Mouse (Mus musculus): ENCODE results near the gene Gm20518.

The Gm20518 gene

DNA sequence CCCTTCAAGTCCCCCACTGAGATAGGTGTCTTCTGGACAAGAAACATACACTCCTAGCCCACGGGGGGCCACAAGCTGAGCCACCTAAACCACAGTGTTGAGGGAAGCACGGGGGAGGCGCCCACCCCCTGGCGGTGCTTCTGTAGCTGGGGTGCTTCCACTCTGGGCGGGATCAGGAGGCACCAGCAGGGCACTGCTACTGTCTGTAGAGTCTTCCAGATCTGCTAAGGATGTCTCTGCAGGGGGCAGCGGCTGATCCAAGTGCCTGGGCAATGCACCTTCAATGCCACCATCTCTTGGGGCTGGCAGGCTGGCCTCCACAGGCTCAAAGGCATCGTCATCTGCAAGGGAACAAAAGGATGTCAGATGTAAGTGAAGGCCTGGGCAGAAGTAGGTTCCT is 49.0 kb downstream of the Gm20518 start:
- no peak for DNase-seq (ENCODE audit: low read depth)

- DNase-seq (ENCODE audit: low read depth): no peak
Measured at GRCm38 (mm10) chr16:17839976-17840375, 51.5 kb downstream of the Gm20518 start.

DNA sequence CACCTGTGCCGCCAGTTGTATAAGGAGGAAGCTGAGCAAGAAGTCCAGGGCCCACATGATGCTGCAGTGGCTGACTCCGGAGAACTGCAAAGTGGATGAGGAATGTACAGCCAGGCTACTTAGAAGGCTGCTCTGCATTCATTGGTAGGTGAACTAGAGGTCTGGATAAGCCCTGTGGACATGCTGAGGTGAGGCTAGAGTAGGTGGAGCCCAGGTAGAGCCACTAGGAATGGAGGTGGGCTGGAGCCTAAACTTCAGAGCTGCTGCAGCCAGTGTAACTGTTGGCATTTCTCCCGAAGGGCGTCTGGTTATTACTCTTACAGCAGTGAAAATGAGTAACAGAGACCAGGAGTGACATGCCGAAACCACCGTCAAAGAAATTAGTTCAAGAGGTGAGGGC is 53.4 kb downstream of the Gm20518 start, which contains the start of gene Car15:
Gene Car15, minus strand, starts transcription at position 314 of the 400 bp plus-strand sequence.
- DNase-seq (ENCODE audit: low read depth): no peak

GRCm38 (mm10) chr16:17835481-17835880 is 56.0 kb downstream of the Gm20518 start:
- DNase-seq (ENCODE audit: low read depth): no peak

GRCm38 (mm10) chr16:17834543-17834942 is 56.9 kb downstream of the Gm20518 start:
- no peak for DNase-seq (ENCODE audit: low read depth)

DNA sequence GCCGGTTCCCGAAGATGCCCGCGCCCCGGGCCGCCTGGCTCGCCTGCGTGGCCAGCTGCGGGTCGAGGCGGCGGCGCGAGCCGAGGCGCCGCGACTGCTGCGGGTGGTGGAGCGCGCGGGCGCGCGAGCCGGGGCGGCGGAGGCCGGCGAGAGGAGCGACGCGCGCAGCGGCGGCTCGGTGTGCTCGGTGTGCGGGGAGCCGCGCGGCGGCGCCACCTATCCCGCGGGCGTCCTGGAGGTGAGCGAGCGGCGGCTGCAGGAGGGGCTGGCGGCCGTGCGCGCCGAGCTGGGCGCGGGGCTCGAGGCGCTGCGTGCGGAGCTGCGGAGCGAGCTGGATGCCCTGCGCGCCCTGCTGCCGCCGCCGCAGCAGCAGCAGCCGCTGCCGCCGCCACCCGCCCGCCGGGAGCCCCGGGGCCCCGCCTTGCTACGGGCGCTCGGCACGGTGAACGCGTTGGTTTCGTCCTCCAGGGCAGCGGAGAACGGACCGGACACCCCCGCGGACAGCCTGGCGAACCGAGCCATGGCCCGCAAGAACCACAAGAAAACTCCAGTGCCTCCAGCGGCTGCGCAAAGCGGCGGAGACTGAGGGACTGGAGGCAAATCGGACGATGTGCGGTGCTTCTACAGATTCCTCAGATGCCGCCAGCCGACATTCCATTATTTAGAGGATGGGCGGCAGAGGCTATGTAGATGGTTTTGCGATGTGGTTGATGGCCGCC is 57.6 kb downstream of the Gm20518 start:
- no peak for DNase-seq (ENCODE audit: low read depth)

DNA sequence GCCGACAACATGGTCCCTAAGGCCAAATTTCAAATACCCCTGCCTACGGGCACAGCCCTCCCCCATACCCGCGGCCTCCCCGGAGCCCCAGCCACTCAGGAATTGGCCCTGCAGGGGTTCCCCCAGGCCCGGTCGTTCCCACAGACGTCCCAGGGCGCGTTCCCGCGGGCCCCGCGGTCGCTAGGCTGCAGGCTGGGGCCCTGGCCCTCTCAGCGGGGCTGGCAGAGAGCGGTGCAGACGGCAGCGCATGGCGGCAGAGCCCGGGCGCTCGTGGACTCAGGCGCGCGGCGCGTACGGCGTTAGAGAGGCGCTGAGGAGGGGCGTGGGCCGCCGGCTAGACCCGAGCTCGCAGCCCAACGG is 58.2 kb downstream of the Gm20518 start:
- DNase-seq (ENCODE audit: low read depth): no peak

- no peak for DNase-seq (ENCODE audit: low read depth)
Measured at GRCm38 (mm10) chr16:17832821-17833220, 58.6 kb downstream of the Gm20518 start, which contains the start of gene B830017H08Rik. B830017H08Rik (plus strand) TSS chr16:17833121.

DNA sequence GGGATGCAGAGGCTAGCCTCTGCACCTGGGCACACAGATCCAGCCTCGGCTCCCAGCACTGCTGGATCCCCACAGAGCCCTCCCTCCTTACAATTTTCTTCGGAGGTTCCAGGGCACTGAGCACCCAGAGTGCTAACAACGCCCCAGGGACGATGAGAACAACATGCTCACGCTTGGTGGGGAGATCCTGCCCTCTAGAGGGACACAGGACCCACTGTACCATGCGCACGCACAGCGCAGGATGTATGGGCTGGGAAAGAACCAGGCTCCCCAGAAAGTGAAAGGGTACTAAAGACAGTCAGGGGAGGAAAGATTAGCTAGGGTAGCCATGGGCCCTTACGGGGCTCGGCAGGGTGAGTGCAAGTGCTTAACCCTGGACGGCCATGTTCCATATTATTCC is 59.7 kb downstream of the Gm20518 start:
- DNase-seq (ENCODE audit: low read depth): no peak

GRCm38 (mm10) chr16:17830385-17831178 is 60.9 kb downstream of the Gm20518 start:
- no peak for DNase-seq (ENCODE audit: low read depth)

DNA sequence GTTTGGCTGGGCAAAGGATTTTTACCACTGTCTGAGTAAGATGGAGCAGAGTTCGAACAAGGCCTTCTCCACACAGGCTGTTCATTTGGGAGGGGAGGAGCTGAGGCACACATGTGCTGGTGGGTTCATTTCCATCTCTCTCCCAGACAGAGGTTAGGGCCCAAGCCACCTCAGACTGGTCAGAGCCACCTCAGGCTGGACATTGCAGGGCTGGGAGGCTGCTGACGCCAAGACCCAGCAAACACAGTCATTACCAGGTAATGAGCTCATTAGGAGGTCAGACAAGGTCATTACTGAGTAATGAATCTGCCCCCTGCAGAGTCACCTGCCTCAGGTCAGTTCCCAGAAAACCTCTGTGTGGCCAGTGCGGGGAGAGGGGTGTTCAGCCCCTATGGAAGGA is 62.6 kb downstream of the Gm20518 start:
- no peak for DNase-seq (ENCODE audit: low read depth)

DNA sequence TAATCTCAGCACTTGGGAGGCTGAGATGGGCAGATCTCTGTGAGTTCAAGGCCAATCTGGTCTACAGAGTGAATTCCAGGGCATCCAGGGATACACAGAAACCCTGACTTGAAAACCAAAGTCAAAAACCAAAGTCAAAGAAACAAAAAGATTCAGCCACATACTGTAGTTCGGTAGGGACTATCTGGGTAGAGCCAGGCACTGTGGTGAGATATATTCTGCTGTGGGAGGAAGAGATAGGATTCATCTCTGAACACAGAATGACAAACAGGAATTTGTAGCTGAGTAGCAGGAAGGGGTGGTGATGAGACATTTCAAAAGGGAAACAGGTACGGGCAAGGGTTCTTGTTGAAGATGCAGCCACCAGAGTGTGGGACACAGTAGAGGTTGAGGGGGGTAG is 63.2 kb downstream of the Gm20518 start:
- no peak for DNase-seq (ENCODE audit: low read depth)

DNA sequence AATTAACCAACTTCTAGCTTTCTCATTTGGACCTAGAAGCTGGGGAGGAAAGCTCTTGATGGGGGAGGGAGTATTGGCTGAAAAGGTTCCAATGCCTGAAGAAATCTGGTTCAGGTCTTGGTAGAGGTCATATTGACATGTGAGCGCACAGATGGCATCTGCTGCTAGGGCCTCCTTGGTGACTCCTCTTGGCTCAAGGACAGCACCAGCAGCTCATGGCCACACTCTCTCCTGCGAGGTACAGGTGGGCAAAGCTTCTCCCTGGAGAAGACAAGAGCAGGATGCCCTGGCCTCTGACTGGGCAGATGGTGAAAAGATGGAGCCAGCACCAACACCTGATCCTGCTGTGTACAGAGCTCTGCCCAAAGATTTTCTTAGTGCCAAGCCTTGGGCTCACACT is 65.0 kb downstream of the Gm20518 start:
- no peak for DNase-seq (ENCODE audit: low read depth)

DNA sequence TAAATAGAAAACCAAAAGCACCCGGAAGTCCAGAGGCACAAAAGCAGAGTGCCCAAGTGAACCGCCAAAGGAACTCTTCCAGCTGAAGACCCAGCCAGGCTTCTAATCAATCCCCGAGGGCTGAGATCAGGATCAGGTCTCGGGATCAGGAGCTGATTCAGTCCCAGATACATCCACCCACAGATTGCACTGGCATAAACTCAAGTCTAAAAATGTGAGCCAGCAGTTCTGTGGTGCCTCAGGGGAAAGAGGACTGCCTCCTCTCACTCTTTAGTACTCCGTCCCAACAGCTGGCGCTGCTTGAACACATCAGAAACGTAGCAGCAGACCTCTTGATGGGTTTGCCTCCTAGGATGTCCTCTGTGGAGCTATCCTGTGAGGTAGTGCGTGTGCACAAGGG is 74.9 kb downstream of the Gm20518 start:
- DNase-seq (ENCODE audit: low read depth): no peak

- peak; percentile 67 for DNase-seq (ENCODE audit: low read depth)
Measured at GRCm38 (mm10) chr16:17815411-17816402, 75.8 kb downstream of the Gm20518 start.

DNA sequence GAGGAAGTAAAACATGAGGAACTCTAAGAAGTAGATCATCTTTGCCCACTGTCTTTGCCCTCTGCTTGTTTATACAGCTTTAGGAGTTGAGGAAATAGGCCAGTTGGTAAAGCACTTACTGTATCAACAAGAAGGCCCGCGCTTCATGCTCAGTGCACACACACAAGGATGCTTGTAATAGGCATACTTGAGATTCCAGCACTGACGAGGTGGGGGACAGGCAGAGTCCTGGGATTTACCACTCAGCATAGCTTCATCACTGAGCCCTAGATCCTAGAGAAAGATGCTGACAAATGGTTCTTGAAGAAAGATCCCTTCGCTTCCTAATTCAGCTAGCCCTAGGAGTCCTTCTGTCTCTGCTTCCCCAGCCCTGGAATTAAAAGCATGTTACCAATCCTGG is 78.3 kb downstream of the Gm20518 start:
- DNase-seq (ENCODE audit: low read depth): no peak

DNA sequence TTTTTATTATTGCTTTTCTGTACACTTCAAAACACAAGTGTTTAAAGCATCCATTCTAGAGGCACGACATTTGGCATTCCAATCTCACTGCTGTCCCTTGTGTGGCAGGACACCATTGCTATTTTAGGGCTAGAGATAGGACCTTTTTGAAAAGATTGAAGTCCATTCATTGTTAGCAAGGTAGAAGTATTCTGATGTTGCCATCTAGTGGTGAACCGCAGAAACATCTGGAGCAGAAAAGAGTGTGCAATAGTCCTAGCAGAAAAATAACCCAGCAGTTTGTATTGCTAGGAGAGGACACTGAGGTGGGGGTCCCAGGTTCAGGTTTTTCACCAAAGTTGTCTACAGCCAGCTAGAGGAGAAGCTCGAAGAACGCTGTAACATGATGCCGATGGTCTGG is 79.4 kb downstream of the Gm20518 start:
- DNase-seq (ENCODE audit: low read depth): peak; percentile 40

DNA sequence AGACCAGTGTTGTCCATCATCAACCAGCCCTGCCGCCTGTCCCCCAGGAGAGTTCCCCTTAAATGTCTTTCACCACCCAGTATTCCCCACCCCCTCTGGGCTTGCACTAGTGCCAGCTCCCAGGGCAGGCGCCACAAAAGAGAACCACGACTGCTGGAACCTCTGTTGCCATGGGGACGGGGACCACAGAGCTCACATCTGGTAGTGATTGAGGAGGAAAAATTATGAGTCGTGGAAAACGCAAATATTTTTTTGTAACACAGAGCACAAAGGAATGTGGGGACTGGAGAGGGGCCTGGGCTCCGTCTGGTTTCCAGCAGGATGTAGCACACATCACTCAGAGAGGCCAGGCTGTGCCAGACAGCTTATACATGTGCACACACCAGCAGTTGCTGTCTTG is 81.8 kb downstream of the Gm20518 start:
- DNase-seq (ENCODE audit: low read depth): no peak

GRCm38 (mm10) chr16:17809125-17809524 is 82.3 kb downstream of the Gm20518 start:
- DNase-seq (ENCODE audit: low read depth): no peak

DNA sequence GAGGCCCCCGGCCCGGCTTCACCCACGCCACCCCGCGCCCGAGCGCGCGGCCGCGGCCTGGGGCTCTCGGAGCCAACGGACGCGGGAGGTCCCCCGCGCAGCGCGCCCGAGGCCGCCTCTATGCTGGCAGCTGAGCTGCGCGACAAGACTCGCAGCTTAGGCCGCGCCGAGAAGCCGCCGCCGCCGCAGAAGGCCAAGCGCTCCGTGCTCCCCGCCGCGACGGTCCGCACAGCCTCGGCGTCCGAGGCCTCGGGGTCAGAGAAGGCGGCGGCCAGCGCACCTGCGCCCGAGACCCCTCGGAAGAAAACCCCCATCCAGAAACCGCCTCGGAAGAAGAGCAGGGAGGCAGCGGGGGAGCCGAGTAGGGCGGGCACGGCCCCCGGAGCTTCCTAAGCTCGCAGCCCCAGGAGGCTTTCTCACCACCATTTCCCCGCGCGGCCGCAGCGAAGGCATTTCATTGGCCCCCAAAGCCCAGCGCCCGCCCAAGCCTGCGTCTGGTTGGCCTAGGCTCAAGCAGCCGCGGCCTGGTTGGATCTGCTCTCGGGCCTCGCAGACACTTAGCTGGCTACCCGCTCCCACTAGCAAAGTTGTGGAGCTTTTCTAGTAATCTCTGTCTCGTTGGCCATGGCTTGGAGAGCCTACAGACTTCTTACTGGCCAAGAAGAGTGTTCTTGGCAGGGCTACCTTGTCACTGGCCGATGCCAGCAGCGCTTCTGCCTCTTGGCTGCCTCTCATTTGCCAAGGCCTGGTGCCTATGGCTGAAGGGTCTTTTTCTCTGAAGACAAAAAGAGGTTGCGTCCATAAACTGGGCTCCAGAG is 84.1 kb downstream of the Gm20518 start:
- peak; percentile 73 for DNase-seq (ENCODE audit: low read depth)

DNA sequence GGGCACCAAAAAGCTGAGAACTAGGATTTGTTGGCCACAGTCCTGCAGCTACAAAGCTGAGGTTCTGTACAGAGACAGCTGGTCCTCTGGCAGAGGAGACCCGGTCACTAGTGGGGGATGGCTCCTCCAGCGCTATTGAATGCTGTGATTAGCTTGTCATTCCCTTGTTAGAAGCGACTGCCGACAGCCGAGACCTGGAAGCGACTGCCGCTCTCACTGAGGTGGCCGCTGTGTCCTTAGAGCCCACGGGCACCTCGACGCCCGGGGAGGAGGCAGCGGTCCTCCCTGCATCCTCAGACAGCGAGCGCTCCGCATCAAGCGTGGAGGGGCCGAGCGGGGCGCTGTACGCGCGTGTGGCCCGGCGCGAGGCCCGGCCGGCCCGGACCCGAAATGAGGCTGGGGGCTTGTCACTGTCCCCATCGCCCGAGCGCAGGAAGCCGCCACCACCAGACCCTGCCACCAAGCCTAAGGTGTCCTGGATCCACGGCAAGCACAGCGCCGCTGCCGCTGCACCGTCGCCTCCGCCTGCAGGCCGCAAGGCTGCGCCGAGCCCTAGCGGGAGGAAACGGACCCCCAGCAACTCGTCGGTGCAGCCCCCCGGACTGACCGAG is 84.8 kb downstream of the Gm20518 start:
- DNase-seq (ENCODE audit: low read depth): no peak
